Mouse (Mus musculus) MEL (cell line): ENCODE data around the gene Zdhhc14. TPM values are rescaled to one million over a fixed set of nuclear protein-coding genes. Genes with fewer than 3 reads are reported as not detected.

ENCODE experiments used
- DNase-seq: peaks from one replicate; pipeline ENCODE4 v3.0.0; 2011; ENCODE audit warnings: low read depth, low spot score
- H3K27ac ChIP-seq: 2 replicates; pipeline ENCODE4 v1.5.1; 2012; ENCODE audit warnings: low read depth, mild to moderate bottlenecking, control low read depth, low read length, moderate library complexity; ENCODE audit not compliant: control insufficient read depth
- H3K27me3 ChIP-seq, 2 experiments: fragments of 150-350 bp in 1 of 2; sonication (generic) in 1 of 2; 2 replicates each; pipeline ENCODE4 v1.6.1; 2012; ENCODE audit warnings: low read length in 2 of 2, mild to moderate bottlenecking in 2 of 2, improper control_type of control experiment in 1 of 2, moderate library complexity in 1 of 2; ENCODE audit not compliant: insufficient read depth in 2 of 2, control insufficient read depth in 1 of 2
- H3K36me3 ChIP-seq, 2 experiments: 2 replicates each; pipeline ENCODE4 v1.6.1; 2012 to 2014; ENCODE audit warnings: low read length in 2 of 2, improper control_type of control experiment in 1 of 2, inconsistent platforms in 1 of 2, mild to moderate bottlenecking in 1 of 2; ENCODE audit not compliant: insufficient read depth in 2 of 2, control insufficient read depth in 1 of 2
- H3K4me1 ChIP-seq, 2 experiments: fragments of 150-350 bp in 1 of 2; sonication (generic) in 1 of 2; 2 replicates each; pipeline ENCODE4 v1.6.1; 2012; ENCODE audit warnings: low read length in 2 of 2, improper control_type of control experiment in 1 of 2, mild to moderate bottlenecking in 1 of 2; ENCODE audit not compliant: insufficient read depth in 2 of 2, control insufficient read depth in 1 of 2
- H3K4me3 ChIP-seq, 2 experiments: fragments of 150-350 bp in 1 of 2; sonication (generic) in 1 of 2; 2 replicates each; pipeline ENCODE4 v1.5.1; 2012; ENCODE audit warnings: low read depth in 2 of 2, low read length in 2 of 2, mild to moderate bottlenecking in 2 of 2, moderate library complexity in 2 of 2, control low read depth in 1 of 2, improper control_type of control experiment in 1 of 2; ENCODE audit not compliant: control insufficient read depth in 1 of 2, insufficient read depth in 1 of 2
- H3K79me2 ChIP-seq: 2 replicates; pipeline ENCODE4 v1.6.1; 2012; ENCODE audit warnings: mild to moderate bottlenecking, low read length, moderate library complexity; ENCODE audit not compliant: control insufficient read depth, poor library complexity, insufficient read depth
- H3K9ac ChIP-seq: 2 replicates; pipeline ENCODE4 v1.6.1; 2012; ENCODE audit warnings: low read depth, mild to moderate bottlenecking, control low read depth, low read length, moderate library complexity; ENCODE audit not compliant: control insufficient read depth, poor library complexity, severe bottlenecking
- H3K9me3 ChIP-seq: fragments of 150-350 bp; sonication (generic); replicated peaks from 2 replicates; pipeline ENCODE4 v1.6.1; 2012; ENCODE audit warnings: mild to moderate bottlenecking, low read length, improper control_type of control experiment, moderate library complexity; ENCODE audit not compliant: insufficient read depth
- ELF1 ChIP-seq: IDR thresholded peaks from 2 replicates; pipeline ENCODE4 v1.6.1; 2014; ENCODE audit warnings: low read depth, mild to moderate bottlenecking, inconsistent platforms, low read length, improper control_type of control experiment, moderate library complexity
- EP300 ChIP-seq, 2 experiments: IDR thresholded peaks; 2 replicates each; pipeline ENCODE4 v1.6.1; 2011; ENCODE audit warnings: improper control_type of control experiment in 2 of 2, low read length in 2 of 2, low read depth in 1 of 2, mild to moderate bottlenecking in 1 of 2
- JUND ChIP-seq: IDR thresholded peaks from 2 replicates; pipeline ENCODE4 v1.6.1; 2011; ENCODE audit warnings: low read depth, mild to moderate bottlenecking, improper control_type of control experiment, low read length
- MAX ChIP-seq: IDR thresholded peaks from 2 replicates; pipeline ENCODE4 v1.6.1; 2011; ENCODE audit warnings: low read length, improper control_type of control experiment
- MEF2A ChIP-seq: IDR thresholded peaks from 2 replicates; pipeline ENCODE4 v1.6.1; 2014; ENCODE audit warnings: low read depth, mild to moderate bottlenecking, inconsistent platforms, low read length, improper control_type of control experiment; ENCODE audit not compliant: poor library complexity, insufficient replicate concordance, severe bottlenecking; ENCODE audit errors: extremely low read depth
- NRF1 ChIP-seq: IDR thresholded peaks from 2 replicates; pipeline ENCODE4 v1.6.1; 2014; ENCODE audit warnings: low read depth, mild to moderate bottlenecking, inconsistent platforms, low read length, improper control_type of control experiment, moderate library complexity; ENCODE audit not compliant: poor library complexity, insufficient read depth, severe bottlenecking
- POLR2A ChIP-seq, 2 experiments: IDR thresholded peaks; 2 replicates each; pipeline ENCODE4 v1.6.1; 2011 to 2012; ENCODE audit warnings: low read length in 2 of 2, mild to moderate bottlenecking in 2 of 2, control low read depth in 1 of 2, improper control_type of control experiment in 1 of 2, low read depth in 1 of 2, moderate library complexity in 1 of 2; ENCODE audit not compliant: control insufficient read depth in 1 of 2, insufficient read depth in 1 of 2, poor library complexity in 1 of 2
- RAD21 ChIP-seq: IDR thresholded peaks from 2 replicates; pipeline ENCODE4 v1.6.1; 2011; ENCODE audit warnings: mild to moderate bottlenecking, low read depth, low read length, improper control_type of control experiment
- TAL1 ChIP-seq: IDR thresholded peaks from 2 replicates; pipeline ENCODE4 v1.6.1; 2012; ENCODE audit warnings: mild to moderate bottlenecking, inconsistent platforms, low read length, moderate library complexity, mixed read lengths
- USF2 ChIP-seq, 2 experiments: IDR thresholded peaks; 2 replicates each; pipeline ENCODE4 v1.6.1; 2011 to 2012; ENCODE audit warnings: improper control_type of control experiment in 2 of 2, low read length in 2 of 2, borderline replicate concordance in 1 of 2, inconsistent platforms in 1 of 2, low read depth in 1 of 2, mild to moderate bottlenecking in 1 of 2; ENCODE audit not compliant: insufficient read depth in 1 of 2
- ZC3H11A ChIP-seq: IDR thresholded peaks from 2 replicates; pipeline ENCODE4 v1.6.1; 2012; ENCODE audit warnings: low read depth, mild to moderate bottlenecking, inconsistent platforms, low read length, improper control_type of control experiment
- ZMIZ1 ChIP-seq: IDR thresholded peaks from 2 replicates; pipeline ENCODE4 v1.6.1; 2012; ENCODE audit warnings: low read depth, mild to moderate bottlenecking, inconsistent platforms, low read length, improper control_type of control experiment, moderate library complexity
- polyA plus RNA-seq, 2 experiments: library from polyadenylated mRNA; stranded (reverse) in 1 of 2; unstranded in 1 of 2; fragments of >175 nt in 1 of 2; fragments of >200 nt in 1 of 2; gene quantifications; 2 replicates each; pipeline versions ENCODE4 v1.2.1 to v1.2.4; 2012; ENCODE audit warnings: low replicate concordance in 2 of 2, low read depth in 1 of 2; ENCODE audit not compliant: insufficient read length in 2 of 2, insufficient read depth in 1 of 2, missing spikeins in 1 of 2
- total RNA-seq: library from RNA; depleted of rRNA; stranded (reverse); fragments of 300-350 nt; gene quantifications from 2 replicates; pipeline ENCODE4 v1.2.3, GENCODE M21; 2012

Zdhhc14 gene
- total and polyA plus RNA-seq, 3 experiments: 3.4 to 4.9 TPM; not detected in 1

GRCm38 (mm10) chr17:5545065-5545464, 52.7 kb downstream of the Zdhhc14 start:
- no peaks in the 10 kb centered on the region for H3K36me3 ChIP-seq

GRCm38 (mm10) chr17:5548546-5548945, 56.2 kb downstream of the Zdhhc14 start:
- Histone ChIP-seq H3K4me3 (no peak overlapping the region), H3K79me2 (no peaks in the 10 kb centered on the region), H3K36me3 (no peaks in the 10 kb centered on the region), H3K9ac (no peak overlapping the region), H3K27ac (no peak overlapping the region), H3K9me3 (no peaks in the 10 kb centered on the region), H3K4me1 (no peaks in the 10 kb centered on the region)
- TF ChIP-seq USF2 (IDR thresholded peaks at IDR 0.05; ENCODE audit: borderline replicate concordance in 1 of 2, insufficient read depth in 1 of 2, low read depth in 1 of 2, low read length in 2 of 2) (no peak), MAX (no peak), ZC3H11A (no peak), ELF1 (no peak), MEF2A (no peak), TAL1 (no peak)
- TF ChIP-seq, all 39 proteins: peak for 0
- DNase-seq: no peak
- H3K27me3 ChIP-seq: no peaks in the 10 kb centered on the region

More at GRCm38 (mm10) chr17:5545065-5545464, 52.7 kb downstream of the Zdhhc14 start:
- Histone ChIP-seq H3K27ac (no peak overlapping the region), H3K4me3 (no peak overlapping the region), H3K27me3 (no peaks in the 10 kb centered on the region), H3K9ac (no peak overlapping the region), H3K79me2 (no peaks in the 10 kb centered on the region), H3K9me3 (no peaks in the 10 kb centered on the region), H3K4me1 (peaks cover 0 to under 1% of the 10 kb centered on the region in 2 experiments; a peak in 1 of 4 replicates)
- DNase-seq: no peak
- no peak for TF ChIP-seq TAL1
- TF ChIP-seq MEF2A: no peak
- TF ChIP-seq RAD21: no peak

- Histone ChIP-seq H3K27ac (no peak overlapping the region), H3K79me2 (no peaks in the 10 kb centered on the region), H3K27me3 (no peaks in the 10 kb centered on the region), H3K9me3 (no peaks in the 10 kb centered on the region), H3K36me3 (no peaks in the 10 kb centered on the region), H3K4me3 (no peak overlapping the region), H3K4me1 (no peaks in the 10 kb centered on the region), H3K9ac (no peak overlapping the region)
- DNase-seq: no peak
- TF ChIP-seq EP300 (IDR thresholded peaks at IDR 0.05; ENCODE audit: low read depth in 1 of 2, low read length in 2 of 2): no peak
- TF ChIP-seq NRF1: no peak
- no peak for TF ChIP-seq ZMIZ1
- TF ChIP-seq POLR2A (IDR thresholded peaks at IDR 0.05; ENCODE audit: control insufficient read depth in 1 of 2, insufficient read depth in 1 of 2, low read depth in 1 of 2, low read length in 2 of 2, poor library complexity in 1 of 2): no peak
- no peak for TF ChIP-seq JUND
Measured at GRCm38 (mm10) chr17:5549460-5549859, 57.1 kb downstream of the Zdhhc14 start.
